Mouse (Mus musculus) layer of hippocampus, adult 2 months (tissue): ENCODE measurements at regions not wholly inside any gene's neighbourhood (a gene's known extent, or its start where the extent isn't known, plus 50 kb on each side); places are given as distances from the start of the nearest gene placed in this dataset.

Experiments
- DNase-seq, 2 experiments: peaks; one replicate each; pipeline ENCODE4 v3.0.0; 2022; ENCODE audit warnings: low spot score in 2 of 2
- H3K27ac ChIP-seq: fragments of 200-600 bp; 2 replicates; pipeline ENCODE4 v1.8.1; 2022
- H3K4me3 ChIP-seq: fragments of 200-600 bp; 2 replicates; pipeline ENCODE4 v1.8.1; 2022; ENCODE audit warnings: mild to moderate bottlenecking
- CTCF ChIP-seq: fragments of 200-600 bp; conservative IDR thresholded peaks from 2 replicates; pipeline ENCODE4 v1.8.1; 2022; ENCODE audit warnings: antibody characterized with exemption, mild to moderate bottlenecking, moderate library complexity

DNA sequence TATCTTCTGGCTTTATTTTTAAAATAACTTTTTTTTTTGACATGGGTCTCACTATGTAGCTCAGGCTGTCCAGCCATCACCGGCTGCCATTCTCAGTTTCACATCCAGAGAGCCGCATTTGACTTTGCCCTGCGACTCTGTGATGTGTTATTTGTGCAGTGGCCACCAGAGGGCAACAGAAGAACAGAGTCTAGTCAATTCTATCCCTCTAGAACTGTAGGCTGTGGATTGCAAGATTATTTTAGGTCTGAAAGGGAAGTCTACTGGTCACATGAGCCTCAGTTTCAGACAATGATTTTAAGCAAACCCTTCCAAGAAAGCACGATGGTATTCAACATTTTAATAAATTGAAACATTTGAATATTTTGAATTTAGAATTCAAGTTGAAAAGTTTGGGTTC lies 73.8 kb upstream of the Galnt15 start:
- peak; percentile 82 to 85 for DNase-seq
- H3K4me3 ChIP-seq = no peak overlapping the region
- no peak overlapping the region for H3K27ac ChIP-seq
- peak; percentile 93 for TF ChIP-seq CTCF

DNA sequence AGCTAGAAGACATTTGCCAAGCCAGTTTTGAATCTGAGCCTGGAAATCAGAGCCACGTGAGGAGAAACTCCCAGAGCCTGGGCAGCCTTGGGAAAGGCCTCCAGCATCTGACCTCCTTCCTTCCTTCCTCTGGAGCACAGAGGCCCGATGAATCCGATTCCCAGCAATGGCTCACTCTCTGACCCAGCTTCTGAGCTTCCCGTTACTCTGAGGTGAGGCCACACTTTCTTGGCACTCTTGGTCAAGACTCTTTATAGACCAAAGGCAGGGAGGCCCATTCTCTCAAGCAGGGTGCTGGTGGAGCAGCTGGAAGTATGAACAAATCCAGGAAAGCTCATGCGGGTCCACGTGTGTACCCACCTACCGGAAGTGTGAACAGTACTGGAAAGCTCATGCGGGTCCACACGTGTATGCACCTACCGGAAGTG lies 71.6 kb upstream of the Galnt15 start:
- Histone ChIP-seq H3K27ac (no peak overlapping the region), H3K4me3 (no peak overlapping the region)
- DNase-seq = no peak
- no peak for TF ChIP-seq CTCF

DNA sequence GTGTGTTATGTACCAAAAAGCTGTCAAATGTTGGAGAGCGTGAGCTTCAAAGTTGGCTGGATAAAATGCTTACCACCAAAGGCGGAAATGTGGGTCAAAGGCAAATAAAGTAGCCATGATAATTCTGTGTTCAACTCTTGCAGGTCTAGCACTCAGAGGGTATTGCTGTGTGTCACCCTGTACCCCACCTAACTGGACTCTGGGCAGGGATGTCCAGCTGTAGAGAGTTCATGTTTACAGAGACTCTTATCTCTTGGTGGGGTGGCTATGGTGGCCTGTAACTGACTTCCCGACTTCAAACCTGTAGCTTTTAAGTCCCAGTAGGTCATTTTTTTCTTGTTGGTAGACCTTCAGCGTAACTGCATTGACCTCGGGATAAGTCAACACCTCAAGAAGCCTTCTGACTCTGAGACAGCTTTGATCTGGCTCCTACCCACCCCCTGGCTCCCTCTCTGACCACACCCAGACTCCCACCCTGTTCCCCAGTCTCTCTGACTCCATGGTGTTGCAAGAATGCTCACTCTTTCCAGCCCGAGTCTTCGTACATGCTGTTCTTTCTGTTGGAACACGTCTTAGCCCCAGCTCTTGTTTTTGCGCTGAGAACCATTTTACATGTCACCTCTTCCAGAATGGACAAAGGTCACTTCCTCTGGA lies 68.5 kb upstream of the Galnt15 start:
- no peak overlapping the region for H3K27ac ChIP-seq
- no peak overlapping the region for H3K4me3 ChIP-seq
- TF ChIP-seq CTCF = no peak
- DNase-seq = no peak

DNA sequence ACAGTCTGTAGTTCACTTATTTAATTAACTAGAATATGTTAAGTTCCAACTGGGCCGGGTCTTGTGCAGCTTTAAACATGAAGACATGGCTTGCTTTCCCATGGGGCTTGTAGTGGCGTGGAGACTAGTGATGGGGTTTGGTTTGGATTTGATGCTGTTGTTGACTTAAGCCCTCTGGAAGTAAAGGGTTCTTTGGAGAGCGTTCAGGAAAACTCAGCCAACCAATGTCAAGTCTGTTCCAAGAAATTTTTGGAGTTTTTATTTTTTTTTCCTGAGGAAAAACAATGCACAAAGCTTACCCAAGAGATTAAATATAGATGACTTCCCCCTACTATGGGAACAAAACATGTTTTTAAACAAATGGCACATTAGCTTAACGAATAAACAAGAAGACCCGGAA lies 67.3 kb upstream of the Galnt15 start:
- no peak overlapping the region for H3K27ac ChIP-seq
- no peak overlapping the region for H3K4me3 ChIP-seq
- TF ChIP-seq CTCF = no peak
- no peak for DNase-seq

DNA sequence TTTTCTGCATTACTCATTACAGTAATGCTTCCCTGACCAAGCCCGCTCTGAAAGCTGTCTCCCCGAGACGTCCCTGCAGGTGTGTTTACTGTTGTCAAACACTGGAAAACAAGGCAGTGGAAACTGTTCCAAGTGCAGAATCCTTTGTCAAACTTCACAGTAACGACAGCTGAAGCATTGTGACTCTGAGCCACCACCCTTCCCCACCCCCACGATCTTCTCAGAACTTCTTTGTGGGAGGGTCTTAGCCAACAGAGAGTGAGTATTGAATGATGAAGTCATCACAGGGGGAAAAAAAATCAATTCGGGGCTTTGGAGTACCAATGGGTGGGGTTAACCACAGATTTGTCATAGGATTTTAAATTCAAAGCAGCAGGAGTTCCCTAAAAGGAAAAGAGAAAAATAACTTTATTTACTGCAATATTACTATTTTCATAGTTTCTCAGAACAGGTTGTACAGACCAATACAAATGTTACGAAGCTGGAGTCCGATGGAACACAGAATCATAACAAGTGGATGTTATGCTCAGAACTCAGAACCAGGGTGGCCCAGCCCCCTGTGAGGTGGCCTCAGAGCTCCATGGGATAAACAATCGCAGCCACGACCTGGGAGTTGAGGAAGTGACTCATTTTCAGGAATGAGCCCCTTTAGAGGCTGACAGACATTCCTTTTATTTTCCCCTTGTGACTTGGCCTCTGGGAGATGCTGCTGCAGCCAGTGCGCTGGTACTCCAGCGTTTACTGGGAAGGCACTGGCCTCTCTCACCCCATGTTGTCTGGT lies 65.5 kb upstream of the Galnt15 start:
- DNase-seq = no peak
- peak overlapping the region; percentile 28; the same call in 1 of the 2 replicates for H3K27ac ChIP-seq
- H3K4me3 ChIP-seq = no peak overlapping the region
- no peak for TF ChIP-seq CTCF

DNA sequence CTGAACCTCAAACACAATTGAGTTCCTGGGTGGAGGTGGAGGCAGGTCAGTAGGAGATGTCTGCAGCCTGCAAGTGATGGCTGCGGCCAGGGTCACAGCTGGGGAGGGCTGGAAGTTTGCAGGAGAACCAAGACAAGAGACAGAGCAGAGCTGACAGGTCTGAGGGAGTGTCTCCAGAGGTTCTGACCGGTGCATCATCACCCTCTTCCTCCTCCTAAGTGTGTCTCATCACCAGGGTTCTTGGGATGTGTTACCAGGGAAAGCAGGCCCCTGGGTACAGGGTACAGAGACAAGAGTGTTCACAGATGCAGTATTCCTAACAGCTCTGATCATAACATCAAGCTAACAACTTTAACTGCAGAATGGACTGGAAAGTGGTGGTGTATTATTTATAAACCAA lies 64.7 kb upstream of the Galnt15 start:
- TF ChIP-seq CTCF = no peak
- Histone ChIP-seq H3K4me3 (no peak overlapping the region), H3K27ac (peak overlapping the region; percentile 25; the same call in 1 of the 2 replicates)
- DNase-seq = no peak

DNA sequence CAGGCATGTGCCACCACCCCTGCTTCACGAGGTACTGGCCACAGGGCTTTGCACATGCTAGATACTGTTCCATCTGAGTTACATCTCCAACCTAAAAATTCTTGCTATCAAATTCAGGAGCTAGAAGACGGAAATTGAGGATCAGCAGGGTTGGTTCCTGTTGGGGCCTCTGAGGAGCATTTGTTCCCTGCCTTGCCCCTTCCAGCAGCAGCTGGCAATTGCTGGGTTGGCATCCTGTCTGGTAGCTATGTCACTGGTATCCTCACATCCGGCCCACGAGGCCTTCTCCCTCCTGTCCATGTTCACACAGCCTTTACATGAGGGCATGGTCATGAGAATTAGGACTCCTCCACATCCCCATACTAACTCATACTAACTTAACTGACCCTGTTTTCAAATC lies 64.0 kb upstream of the Galnt15 start:
- no peak for DNase-seq
- no peak overlapping the region for H3K4me3 ChIP-seq
- no peak overlapping the region for H3K27ac ChIP-seq
- TF ChIP-seq CTCF = no peak

DNA sequence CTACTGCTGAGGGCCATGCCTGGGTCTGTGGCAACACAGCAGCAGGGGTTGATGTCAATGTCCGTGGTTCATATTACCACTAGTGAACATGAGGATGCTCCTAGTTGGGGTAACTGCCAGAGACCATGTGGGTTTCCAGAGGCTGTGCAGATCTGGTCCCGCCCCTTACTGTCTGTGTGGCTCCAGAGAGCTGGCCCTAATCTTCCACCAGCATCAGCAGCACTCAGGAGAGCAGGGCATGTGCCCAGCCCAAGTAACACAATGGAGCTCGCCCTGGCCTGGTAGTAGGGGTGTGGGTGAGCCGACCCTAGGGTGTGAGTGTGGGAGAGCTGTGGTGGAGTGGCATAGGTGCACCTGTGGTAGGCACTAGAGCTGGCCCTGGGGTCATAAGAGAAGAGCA lies 59.3 kb upstream of the Galnt15 start:
- Histone ChIP-seq H3K4me3 (no peak overlapping the region), H3K27ac (no peak overlapping the region)
- TF ChIP-seq CTCF = no peak
- DNase-seq = no peak

DNA sequence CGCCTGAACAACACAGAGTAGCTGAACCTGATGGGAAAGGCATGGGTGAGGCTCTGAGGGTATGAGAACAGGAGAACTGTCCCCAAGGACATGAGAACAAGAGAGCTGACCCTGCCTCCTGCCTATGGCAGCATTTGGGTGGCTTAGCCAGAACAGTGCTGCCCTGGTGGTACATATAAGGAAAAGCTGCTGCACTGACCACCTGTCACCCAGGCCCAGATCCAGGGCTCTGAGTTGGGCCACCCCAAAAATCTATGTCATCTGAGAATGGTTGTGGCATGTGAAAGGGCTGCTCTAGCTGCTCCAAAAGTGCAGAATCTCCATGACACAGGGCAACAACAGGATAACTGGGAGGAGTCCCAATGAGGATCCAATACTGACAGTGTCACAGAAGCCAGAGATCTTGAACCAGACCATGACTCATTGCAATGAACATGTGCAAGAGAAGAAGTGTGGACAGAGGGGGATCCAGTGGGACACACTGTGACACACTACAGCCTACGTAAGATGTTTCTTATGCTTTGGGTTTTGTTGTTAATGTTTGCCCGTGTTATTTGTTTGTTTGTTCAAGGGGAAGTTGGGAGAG lies 58.5 kb upstream of the Galnt15 start:
- Histone ChIP-seq H3K27ac (no peak overlapping the region), H3K4me3 (no peak overlapping the region)
- no peak for DNase-seq
- no peak for TF ChIP-seq CTCF

DNA sequence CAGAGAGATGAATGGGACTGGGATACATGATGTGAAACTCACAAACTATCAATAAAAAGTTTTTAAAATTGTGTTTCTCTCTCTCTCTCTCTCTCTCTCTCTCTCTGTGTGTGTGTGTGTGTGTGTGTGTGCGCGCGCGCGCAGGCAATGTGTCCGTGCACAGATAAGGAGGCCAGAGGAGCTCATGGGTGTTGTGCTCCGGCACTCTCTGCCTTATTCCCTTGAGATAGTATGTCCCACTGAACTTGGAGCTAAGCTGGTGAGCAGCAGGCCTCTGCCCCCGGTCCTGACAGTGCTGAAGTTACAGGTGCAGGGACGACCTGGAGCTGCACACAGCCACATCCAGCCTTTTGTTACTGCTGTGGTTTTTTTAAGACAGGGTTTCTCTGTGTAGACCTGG lies 57.9 kb upstream of the Galnt15 start:
- no peak overlapping the region for H3K27ac ChIP-seq
- H3K4me3 ChIP-seq = no peak overlapping the region
- DNase-seq = no peak
- TF ChIP-seq CTCF = no peak

DNA sequence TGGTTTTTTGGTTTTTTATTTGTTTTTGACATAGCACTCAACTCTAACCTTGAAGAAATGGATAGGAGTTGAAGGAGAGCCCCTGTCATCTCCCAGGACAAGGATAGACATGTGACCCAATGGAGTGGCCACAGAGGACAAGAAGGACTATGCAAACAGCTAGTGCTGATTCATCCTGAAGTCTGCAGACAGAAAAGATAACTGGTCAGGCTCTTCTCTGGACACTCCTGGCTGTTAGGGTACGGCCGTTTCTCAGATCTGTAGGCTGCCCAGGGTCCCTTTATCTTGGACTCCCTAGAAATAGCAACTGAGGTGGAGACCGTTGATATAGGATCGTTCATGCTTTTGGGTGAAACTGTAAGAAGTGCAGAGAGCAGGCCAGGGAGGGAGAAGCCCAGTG lies 55.1 kb upstream of the Galnt15 start:
- DNase-seq = no peak
- no peak overlapping the region for H3K4me3 ChIP-seq
- TF ChIP-seq CTCF = no peak
- no peak overlapping the region for H3K27ac ChIP-seq

DNA sequence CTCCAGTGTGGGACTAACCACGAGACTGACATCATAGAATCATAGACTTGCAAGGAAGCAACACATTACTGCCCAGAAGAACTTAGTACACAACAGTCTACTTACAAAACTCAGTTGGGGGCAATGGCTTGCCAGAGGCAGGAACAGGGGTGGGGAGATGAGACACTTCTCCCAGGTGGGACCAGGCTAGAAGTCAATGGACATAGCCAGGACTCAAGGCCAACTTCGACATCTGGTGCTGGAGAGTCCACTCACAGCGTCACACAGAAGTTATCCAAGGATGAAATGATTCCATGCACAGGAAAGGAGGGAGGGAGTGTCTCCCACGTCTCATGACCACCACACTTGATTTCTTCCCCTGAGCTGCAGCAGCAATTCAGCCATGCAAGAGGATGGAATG lies 50.6 kb upstream of the Galnt15 start:
- no peak for DNase-seq
- TF ChIP-seq CTCF = no peak
- Histone ChIP-seq H3K4me3 (no peak overlapping the region), H3K27ac (no peak overlapping the region)

DNA sequence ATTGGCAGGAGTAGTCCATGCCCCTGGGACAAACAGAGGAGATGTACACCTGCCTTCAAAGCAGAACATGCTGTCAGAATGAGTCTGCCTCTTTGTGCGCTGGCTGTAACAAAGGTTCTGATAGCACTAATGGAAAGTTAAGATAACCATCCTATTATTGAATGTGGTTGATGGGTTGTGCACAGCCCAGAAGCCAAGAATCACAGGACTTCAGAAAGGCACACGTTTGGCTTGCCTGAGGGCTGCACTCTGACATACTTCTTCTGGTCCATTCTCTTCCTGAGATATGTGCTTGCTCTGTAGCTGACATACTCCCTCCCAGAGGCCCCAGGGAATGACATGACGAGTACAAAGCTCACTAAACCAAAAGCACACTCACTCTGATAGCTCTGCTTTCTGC lies 50.1 kb upstream of the Galnt15 start:
- H3K4me3 ChIP-seq = no peak overlapping the region
- DNase-seq = no peak
- H3K27ac ChIP-seq = no peak overlapping the region
- no peak for TF ChIP-seq CTCF
